Mouse (Mus musculus) B cell, adult (primary cell): ENCODE measurements around the gene Vmn1r111. TPM values are rescaled to one million over a fixed set of nuclear protein-coding genes. Genes with fewer than 3 reads are reported as not detected.

Experiments used
- total RNA-seq: library from RNA; stranded (reverse); gene quantifications from 4 replicates; pipeline ENCODE4 v1.2.4, GENCODE M21; 2023; ENCODE audit not compliant: inconsistent age

Vmn1r111 gene
- not detected in 4 replicates for total RNA-seq

DNA sequence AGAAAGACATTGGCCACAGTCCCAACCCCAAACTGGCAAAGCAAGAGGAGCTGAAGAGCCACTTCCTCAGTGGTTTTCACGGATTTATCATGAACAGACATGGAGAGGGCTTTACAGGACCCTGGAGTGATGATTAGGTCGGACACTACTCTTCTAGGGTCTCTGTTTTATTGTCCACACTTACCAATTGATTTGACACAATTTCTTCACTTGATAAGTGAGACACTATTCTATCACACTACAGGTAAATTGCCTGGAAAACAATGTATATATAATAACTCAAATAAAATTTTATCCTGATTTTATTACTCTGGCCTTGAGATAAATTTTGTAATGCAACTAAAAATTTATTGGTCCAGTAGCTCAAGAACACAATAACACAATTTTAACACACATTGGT is at the start of gene Vmn1r111:
Gene Vmn1r111 (minus strand): TSS at position 101 of the 400 bp plus-strand sequence.

GRCm38 (mm10) chr7:20730524-20730923 is 27.5 kb upstream of the Vmn1r111 start, which contains the start of gene Gm10668:
Gm10668 (minus strand) TSS chr7:20730624.

DNA sequence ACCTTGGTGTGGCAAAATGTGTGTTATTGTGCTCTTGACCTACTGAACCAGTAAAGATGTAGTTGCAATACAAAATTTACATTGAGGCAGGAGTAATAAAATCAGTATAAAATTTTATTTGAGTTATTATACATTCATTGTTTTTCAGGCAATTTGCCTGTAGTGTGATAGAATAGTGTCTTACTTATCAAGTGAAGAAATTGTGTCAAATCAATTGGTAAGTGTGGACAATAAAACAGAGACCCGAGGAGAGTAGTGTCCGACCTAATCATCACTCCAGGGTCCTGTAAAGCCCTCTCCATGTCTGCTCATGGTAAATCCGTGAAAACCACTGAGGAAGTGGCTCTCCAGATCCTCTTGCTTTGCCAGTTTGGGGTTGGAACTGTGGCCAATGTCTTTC is 34.4 kb downstream of the Vmn1r111 start, which contains the start of gene Vmn1r107:
Gene Vmn1r107 (plus strand): TSS at position 301 of the 400 bp plus-strand sequence.

Other genes starting within 250 kb of the Vmn1r111 start
- not detected in 4 replicates for gene Gm10670, start 228.3 kb downstream of the Vmn1r111 start, total RNA-seq
- not detected in 4 replicates for gene Vmn1r103, start 192.7 kb downstream of the Vmn1r111 start, total RNA-seq
- gene Vmn1r104, start 169.4 kb downstream of the Vmn1r111 start, total RNA-seq, result not detected in 4 replicates
- gene Gm5726, start 157.5 kb downstream of the Vmn1r111 start, total RNA-seq, result not detected in 4 replicates
- not detected in 4 replicates for gene Gm4141, start 127.0 kb downstream of the Vmn1r111 start, total RNA-seq
- gene Gm4513, start 104.2 kb downstream of the Vmn1r111 start, total RNA-seq, result not detected in 4 replicates
- gene Vmn1r107, start 34.3 kb downstream of the Vmn1r111 start, total RNA-seq, result not detected in 4 replicates
- not detected in 4 replicates for gene Gm10668, start 27.4 kb upstream of the Vmn1r111 start, total RNA-seq
- not detected in 4 replicates for gene Vmn1r112, start 68.0 kb upstream of the Vmn1r111 start, total RNA-seq
- gene Vmn1r113, start 84.1 kb upstream of the Vmn1r111 start, total RNA-seq, result not detected in 4 replicates
- gene Vmn1r114, start 109.0 kb upstream of the Vmn1r111 start, total RNA-seq, result not detected in 4 replicates
- gene Vmn1r115, start 141.8 kb upstream of the Vmn1r111 start, total RNA-seq, result not detected in 4 replicates
- not detected in 4 replicates for gene Vmn1r116, start 169.0 kb upstream of the Vmn1r111 start, total RNA-seq
- gene Vmn1r117, start 180.9 kb upstream of the Vmn1r111 start, total RNA-seq, result not detected in 4 replicates
- not detected in 4 replicates for gene Vmn1r118, start 209.1 kb upstream of the Vmn1r111 start, total RNA-seq